Mouse (Mus musculus): ENCODE data around the gene Tsr2. TPM values are rescaled to one million over a fixed set of nuclear protein-coding genes. Genes with fewer than 3 reads are reported as not detected.

Tsr2 gene
- 17.6 and 18.7 TPM in 2 replicates for polyA plus RNA-seq (2012)

DNA sequence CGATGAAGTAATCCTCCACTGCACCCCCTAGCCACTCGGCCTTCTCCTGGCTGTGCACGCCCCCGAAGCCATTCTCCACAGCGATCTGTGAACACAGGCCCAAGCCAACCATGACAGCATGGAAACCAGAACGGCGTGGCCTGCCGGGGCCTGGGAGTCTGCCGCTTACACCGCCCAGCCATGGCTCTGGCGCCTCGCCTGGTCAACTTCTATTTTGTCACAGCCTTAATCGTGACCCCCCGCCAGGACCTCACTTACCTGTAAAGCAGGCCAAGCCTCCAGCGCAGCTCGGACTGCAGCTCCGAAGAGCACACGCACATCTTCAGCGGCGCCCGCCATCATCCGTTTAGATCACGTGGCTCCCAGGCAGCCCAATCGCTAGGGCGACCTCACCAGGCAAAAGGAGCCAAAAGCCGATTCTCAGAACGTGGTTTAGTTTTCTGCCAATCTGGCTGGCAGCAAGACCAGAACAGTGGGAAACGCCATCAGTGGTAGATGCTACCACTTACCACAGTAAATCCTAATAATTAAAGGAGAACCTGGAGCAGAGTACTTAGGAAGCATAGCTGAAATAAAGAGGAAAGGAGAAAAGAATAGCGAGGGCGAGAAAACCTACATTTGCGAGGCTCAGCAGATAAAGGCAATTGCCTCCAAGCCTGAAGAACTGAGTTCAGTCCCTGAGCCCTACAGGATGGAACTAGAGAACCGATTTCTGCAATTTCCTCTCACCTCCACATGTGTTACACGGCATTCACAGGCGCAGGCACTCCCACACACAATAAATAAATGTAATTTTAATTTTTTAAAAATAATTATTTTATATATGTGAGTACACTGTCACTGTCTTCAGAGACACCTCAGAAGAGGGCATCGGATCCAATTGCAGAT is at the start of gene Tsr2:
Tsr2 (minus strand) TSS at position 373 of the 888 bp plus-strand sequence.

GRCm38 (mm10) chrX:151045850-151046249 is 50.5 kb downstream of the Tsr2 start, which contains the start of gene Fgd1:
Fgd1 (plus strand) TSS chrX:151046150.

Other genes starting within 250 kb of the Tsr2 start
- gene Gnl3l, start 79.2 kb downstream of the Tsr2 start, polyA plus RNA-seq (2012): 1.2 and 2.0 TPM in 2 replicates
- gene Fgd1, start 50.4 kb downstream of the Tsr2 start, polyA plus RNA-seq (2012): 4.1 and 6.6 TPM in 2 replicates
- not detected in 2 replicates for gene Wnk3, start 101.5 kb upstream of the Tsr2 start, polyA plus RNA-seq (2012)
- gene Fam120c, start 247.6 kb upstream of the Tsr2 start, polyA plus RNA-seq (2012): 2.6 and 3.6 TPM in 2 replicates

Data from megakaryocyte-erythroid progenitor cell, adult 5 weeks (primary cell).